Mouse (Mus musculus): ENCODE results near the gene Rfng.
"Not testable (repeated sequence)": the region's sequence is repeated elsewhere in the genome, so short reads cannot be mapped to it uniquely, and the experiment has no call there.

Rfng gene

DNA sequence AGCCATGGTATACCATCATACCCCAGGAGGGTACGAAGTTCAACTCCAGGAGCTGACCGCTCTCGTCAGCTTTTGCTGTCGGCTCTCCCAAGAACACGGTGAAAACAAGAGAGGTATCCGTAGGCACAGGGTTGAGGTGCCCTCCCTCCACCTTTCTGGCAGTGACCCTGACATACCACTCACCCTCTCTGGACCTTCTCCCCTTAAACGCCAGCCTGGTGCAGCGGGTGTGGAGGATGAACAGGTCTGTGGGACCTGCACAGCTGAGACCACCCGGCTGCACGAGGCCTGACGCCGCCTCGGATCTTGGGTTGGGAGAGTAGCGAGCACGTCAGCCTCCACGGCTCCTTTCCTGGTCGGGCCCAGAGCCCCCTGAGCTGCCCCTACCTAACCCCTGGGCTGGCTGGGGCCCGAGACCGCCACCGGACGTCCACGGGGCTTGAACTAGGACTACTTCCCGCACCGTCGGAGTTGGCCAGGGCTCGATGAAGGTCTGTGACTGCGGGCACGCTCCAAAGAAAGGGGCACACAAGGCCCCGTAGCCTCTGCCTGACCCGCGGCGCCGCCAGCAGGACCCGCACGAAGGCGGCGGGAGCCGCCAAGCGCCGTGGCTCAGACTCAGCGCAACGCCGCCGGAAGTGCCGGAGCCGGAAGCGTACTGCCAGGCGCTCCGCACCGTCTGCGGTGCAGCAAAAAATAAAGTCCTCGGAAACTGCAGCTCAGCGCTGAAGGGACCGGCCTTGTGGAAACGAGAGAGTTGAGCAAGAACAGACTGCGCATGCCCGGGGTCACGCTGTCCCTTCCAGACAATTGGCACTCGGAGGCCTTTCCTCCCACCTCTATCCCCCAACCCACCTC is 12.0 kb upstream of the Rfng start, which contains the start of gene Dus1l:
TSS of gene Dus1l (minus strand) at position 648 of the 858 bp plus-strand sequence.
- TF ChIP-seq GATA4 (IDR thresholded peaks at IDR 0.05; ENCODE audit: insufficient replicate concordance, low read length): peak; percentile 63; the same call in 1 of the 2 replicates

DNA sequence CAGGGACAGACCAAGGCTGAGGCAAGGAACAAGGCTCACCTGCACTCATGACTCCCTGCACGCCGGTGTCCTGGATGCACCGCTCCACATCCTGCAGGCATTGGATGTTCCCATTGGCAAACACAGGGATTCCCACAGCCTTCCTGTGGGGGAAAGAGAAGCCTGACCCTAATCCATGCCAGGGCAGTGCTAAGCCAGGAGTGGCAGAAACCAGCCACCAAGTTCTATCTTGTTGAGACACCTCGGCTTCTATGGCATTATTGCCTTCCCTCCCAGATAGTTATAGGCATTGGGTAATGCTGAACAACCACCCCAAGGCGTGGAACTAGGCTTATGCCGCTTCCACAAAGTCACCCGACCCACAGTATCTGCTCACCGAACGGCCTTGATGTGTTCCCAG is 8.6 kb upstream of the Rfng start:
- TF ChIP-seq GATA4 (IDR thresholded peaks at IDR 0.05; ENCODE audit: insufficient replicate concordance, low read length): no peak

- no peak for TF ChIP-seq GATA4 (IDR thresholded peaks at IDR 0.05; ENCODE audit: insufficient replicate concordance, low read length)
Observed at GRCm38 (mm10) chr11:120789810-120790209, 5.8 kb upstream of the Rfng start.

DNA sequence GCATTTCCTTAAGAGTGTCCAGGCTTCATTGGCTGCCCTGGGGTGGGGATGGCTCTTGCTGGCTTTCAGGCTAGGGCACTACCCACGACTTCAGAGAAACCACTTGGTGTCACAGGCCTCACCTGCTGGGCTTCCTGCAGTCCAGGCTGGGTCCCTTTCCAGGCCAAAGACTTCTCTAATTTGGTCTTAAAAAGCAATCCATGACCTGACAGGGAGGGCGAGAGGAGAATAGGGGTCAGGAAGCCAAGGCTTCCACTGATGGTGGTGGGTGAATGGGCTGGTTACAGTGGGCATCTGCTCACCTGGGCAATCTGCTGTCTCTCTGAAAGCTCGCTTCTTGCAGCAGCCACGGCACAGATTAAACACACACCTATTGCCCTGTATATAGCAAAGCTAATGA is 5.3 kb upstream of the Rfng start:
- no peak for TF ChIP-seq GATA4 (IDR thresholded peaks at IDR 0.05; ENCODE audit: insufficient replicate concordance, low read length)

- TF ChIP-seq GATA4 (IDR thresholded peaks at IDR 0.05; ENCODE audit: insufficient replicate concordance, low read length): no peak
Observed at GRCm38 (mm10) chr11:120785145-120785544, 1.1 kb upstream of the Rfng start.

GRCm38 (mm10) chr11:120783426-120784063 is 462 bp downstream of the Rfng start:
- TF ChIP-seq GATA4 (IDR thresholded peaks at IDR 0.05; ENCODE audit: insufficient replicate concordance, low read length): no peak

GRCm38 (mm10) chr11:120779876-120780275 is 4.1 kb downstream of the Rfng start:
- no peak for TF ChIP-seq GATA4 (IDR thresholded peaks at IDR 0.05; ENCODE audit: insufficient replicate concordance, low read length)

DNA sequence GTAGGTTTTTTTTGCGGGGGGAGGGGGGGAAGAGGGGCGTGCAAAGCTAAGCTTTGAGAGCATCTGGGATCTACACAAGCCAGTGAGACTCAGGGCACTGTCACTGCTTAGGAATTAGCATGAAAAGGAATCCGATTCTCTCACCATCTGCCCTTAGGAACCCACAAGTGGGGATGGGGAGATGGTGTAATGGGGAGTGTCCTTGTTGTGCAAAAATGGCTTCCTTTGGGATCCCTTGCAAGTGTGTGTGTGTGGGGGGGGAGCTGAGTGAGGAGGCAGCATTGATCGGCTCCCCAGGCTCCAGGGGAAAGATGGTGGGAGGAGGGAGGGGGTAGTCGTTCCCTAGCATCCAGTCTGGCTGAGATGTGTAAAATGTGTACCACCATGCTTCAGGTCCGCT is 6.9 kb downstream of the Rfng start:
- TF ChIP-seq GATA4 (IDR thresholded peaks at IDR 0.05; ENCODE audit: insufficient replicate concordance, low read length): no peak

DNA sequence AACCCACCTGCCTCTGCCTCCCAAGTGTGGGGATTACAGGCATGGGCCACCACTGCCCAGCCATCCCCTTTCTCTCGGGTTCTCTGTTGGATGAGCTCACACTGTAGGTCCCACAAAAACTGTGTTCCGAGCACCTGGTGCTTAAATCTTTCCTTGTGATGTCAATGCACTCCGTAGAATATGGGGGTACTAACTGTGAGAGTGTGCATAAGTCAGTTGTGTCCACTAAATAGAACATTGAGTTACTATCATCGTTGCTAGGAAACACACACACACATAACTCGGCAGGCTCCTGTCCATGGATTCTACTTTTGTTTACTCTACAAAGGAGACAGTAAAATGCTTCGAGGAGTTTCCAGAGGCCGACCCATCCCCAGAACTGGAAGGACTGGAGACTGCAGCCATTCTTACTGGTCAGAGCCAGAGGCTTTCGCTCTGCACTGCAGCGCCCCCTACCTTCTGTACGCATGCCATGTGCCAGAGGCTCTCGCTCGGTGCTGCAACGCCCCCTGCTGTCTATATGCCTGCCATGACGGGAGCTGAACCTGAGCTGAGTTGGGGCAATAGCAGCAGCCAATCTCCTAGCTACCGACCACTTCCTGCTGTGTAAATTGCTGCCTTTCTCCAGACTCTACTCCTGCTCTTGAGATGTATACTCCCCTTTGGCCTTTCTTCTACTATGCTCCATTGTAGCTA is 8.1 kb downstream of the Rfng start:
- TF ChIP-seq GATA4 (IDR thresholded peaks at IDR 0.05; ENCODE audit: insufficient replicate concordance, low read length): no peak

- TF ChIP-seq GATA4 (IDR thresholded peaks at IDR 0.05; ENCODE audit: insufficient replicate concordance, low read length): no peak
Observed at GRCm38 (mm10) chr11:120773463-120774190, 10.4 kb downstream of the Rfng start.

DNA sequence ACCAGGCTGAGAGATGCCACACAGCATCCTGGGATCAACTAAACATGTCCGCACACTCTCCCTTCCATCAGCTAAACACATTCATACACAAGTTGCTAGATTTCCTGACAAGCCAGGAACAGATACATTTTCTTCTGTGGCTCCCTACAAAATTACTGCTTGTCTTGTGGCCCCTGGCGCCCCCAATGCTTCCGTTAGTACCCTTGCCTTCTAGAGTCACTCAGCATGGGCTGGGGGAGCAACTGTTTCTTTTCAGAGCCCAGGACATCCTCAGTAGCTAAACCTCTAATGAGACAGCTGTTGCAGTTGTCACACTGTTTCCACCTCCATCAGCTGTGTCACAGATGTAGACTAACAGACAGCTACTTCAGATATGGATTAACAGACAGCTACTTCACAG is 11.3 kb downstream of the Rfng start:
- no peak for TF ChIP-seq GATA4 (IDR thresholded peaks at IDR 0.05; ENCODE audit: insufficient replicate concordance, low read length)

GRCm38 (mm10) chr11:120768206-120768605 is 15.8 kb downstream of the Rfng start:
- no peak for TF ChIP-seq GATA4 (IDR thresholded peaks at IDR 0.05; ENCODE audit: insufficient replicate concordance, low read length)

DNA sequence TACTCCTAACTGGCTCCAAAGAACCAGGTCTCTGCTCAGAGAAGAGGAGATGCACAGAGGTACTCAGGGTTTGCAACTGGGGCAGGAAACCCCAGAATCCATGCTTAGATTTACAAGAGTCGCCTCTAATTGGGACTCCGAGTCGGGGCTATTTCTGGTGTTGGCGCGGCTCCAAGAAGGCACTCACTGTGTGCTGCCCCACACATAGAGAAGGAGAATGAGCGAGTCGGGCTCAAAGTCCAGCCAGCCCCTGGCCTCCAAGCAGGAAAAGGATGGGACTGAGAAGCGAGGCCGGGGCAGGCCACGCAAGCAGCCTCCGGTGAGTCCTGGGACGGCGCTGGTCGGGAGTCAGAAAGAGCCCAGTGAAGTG is 21.4 kb downstream of the Rfng start, which contains the start of gene Hmga1b:
TSS of gene Hmga1b (plus strand) at position 123 of the 370 bp plus-strand sequence.
- not testable (repeated sequence) for TF ChIP-seq GATA4 (IDR thresholded peaks at IDR 0.05; ENCODE audit: insufficient replicate concordance, low read length)

DNA sequence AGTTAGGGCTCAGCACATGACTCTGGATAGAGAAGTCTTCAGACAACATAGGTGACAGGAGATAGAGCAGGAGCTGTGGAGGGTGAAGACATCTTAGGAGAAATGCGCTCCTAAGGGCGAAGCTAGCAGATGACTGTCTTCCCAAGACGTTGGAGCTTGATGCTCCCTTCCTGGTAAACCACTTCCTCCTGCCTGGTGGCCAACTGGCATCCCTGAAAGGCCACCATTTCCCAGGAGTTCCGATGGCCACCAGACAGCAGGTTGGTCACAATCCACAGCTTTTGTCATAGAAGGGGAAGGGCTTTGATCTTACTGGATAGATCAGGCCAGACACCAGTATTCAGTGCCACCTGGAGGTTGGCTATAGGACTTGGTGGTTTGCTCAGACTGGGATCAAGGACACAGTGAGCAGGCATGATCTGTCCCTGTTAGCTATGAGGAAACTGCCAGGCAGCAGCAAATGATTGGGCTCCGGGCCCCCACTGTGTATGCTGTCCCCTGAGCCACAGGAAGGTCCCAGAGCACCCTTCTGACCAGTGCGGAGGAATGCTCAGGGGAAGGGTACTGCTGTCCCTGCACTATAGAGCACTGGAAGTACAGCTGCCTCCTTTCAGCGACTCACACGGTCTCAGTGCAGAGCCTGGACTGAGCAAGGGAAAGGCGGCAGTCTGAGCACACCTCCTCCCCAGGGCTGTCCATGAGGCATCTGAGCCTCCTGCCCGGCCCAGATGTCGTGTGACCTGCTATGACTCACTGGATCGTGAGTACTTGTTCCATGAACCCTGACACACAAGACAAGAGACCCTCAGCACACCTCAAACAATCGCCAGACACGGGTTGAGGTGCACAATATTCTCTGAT is 22.0 kb downstream of the Rfng start:
- no peak for TF ChIP-seq GATA4 (IDR thresholded peaks at IDR 0.05; ENCODE audit: insufficient replicate concordance, low read length)

Data from liver, adult (tissue).